Mouse (Mus musculus) C2C12 (cell line): ENCODE results near the gene Fxyd5.

Source experiments
- CTCF ChIP-seq: IDR thresholded peaks from one replicate; pipeline ENCODE4 v1.5.1; 2011; ENCODE audit not compliant: control insufficient read depth, insufficient read depth, insufficient read length
- USF1 ChIP-seq: IDR thresholded peaks from one replicate; pipeline ENCODE4 v1.6.1; 2011; ENCODE audit warnings: low read depth, mild to moderate bottlenecking, control low read depth, moderate library complexity

DNA sequence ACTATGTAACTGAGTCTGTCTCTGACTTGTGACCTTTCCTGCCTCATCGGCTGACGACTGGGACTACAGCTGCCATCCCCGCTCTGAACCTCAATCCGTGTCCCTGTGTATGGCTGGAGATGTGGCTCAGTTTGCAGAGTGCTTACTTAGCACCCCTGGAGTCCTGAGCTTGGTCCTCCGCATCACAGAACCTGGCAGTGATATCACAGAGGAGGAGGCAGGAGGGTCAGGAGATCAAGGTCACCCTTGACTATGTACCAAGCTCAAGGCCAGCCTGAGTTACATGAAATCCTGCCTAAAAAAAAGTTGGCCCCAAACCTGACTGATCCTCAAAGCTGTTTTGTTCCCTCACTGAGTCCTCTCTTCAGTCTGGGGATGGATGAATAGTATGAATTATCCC lies 15.4 kb upstream of the Fxyd5 start:
- TF ChIP-seq USF1 (no peak), CTCF (no peak)
